Mouse (Mus musculus) MEL (cell line): ENCODE data around the gene Efhb. TPM values are rescaled to one million over a fixed set of nuclear protein-coding genes. Genes with fewer than 3 reads are reported as not detected.
A peak's percentile ranks its signal among the peaks of the same experiment; 100 is the strongest.

Experiments
- DNase-seq: peaks from one replicate; pipeline ENCODE4 v3.0.0; 2011; ENCODE audit warnings: low read depth, low spot score
- H3K27ac ChIP-seq: 2 replicates; pipeline ENCODE4 v1.5.1; 2012; ENCODE audit warnings: low read depth, mild to moderate bottlenecking, control low read depth, low read length, moderate library complexity; ENCODE audit not compliant: control insufficient read depth
- H3K27me3 ChIP-seq, 2 experiments: fragments of 150-350 bp in 1 of 2; sonication (generic) in 1 of 2; 2 replicates each; pipeline ENCODE4 v1.6.1; 2012; ENCODE audit warnings: low read length in 2 of 2, mild to moderate bottlenecking in 2 of 2, improper control_type of control experiment in 1 of 2, moderate library complexity in 1 of 2; ENCODE audit not compliant: insufficient read depth in 2 of 2, control insufficient read depth in 1 of 2
- H3K36me3 ChIP-seq, 2 experiments: 2 replicates each; pipeline ENCODE4 v1.6.1; 2012 to 2014; ENCODE audit warnings: low read length in 2 of 2, improper control_type of control experiment in 1 of 2, inconsistent platforms in 1 of 2, mild to moderate bottlenecking in 1 of 2; ENCODE audit not compliant: insufficient read depth in 2 of 2, control insufficient read depth in 1 of 2
- H3K4me1 ChIP-seq, 2 experiments: fragments of 150-350 bp in 1 of 2; sonication (generic) in 1 of 2; 2 replicates each; pipeline ENCODE4 v1.6.1; 2012; ENCODE audit warnings: low read length in 2 of 2, improper control_type of control experiment in 1 of 2, mild to moderate bottlenecking in 1 of 2; ENCODE audit not compliant: insufficient read depth in 2 of 2, control insufficient read depth in 1 of 2
- H3K4me3 ChIP-seq, 2 experiments: fragments of 150-350 bp in 1 of 2; sonication (generic) in 1 of 2; 2 replicates each; pipeline ENCODE4 v1.5.1; 2012; ENCODE audit warnings: low read depth in 2 of 2, low read length in 2 of 2, mild to moderate bottlenecking in 2 of 2, moderate library complexity in 2 of 2, control low read depth in 1 of 2, improper control_type of control experiment in 1 of 2; ENCODE audit not compliant: control insufficient read depth in 1 of 2, insufficient read depth in 1 of 2
- H3K79me2 ChIP-seq: 2 replicates; pipeline ENCODE4 v1.6.1; 2012; ENCODE audit warnings: mild to moderate bottlenecking, low read length, moderate library complexity; ENCODE audit not compliant: control insufficient read depth, poor library complexity, insufficient read depth
- H3K9ac ChIP-seq: 2 replicates; pipeline ENCODE4 v1.6.1; 2012; ENCODE audit warnings: low read depth, mild to moderate bottlenecking, control low read depth, low read length, moderate library complexity; ENCODE audit not compliant: control insufficient read depth, poor library complexity, severe bottlenecking
- H3K9me3 ChIP-seq: fragments of 150-350 bp; sonication (generic); replicated peaks from 2 replicates; pipeline ENCODE4 v1.6.1; 2012; ENCODE audit warnings: mild to moderate bottlenecking, low read length, improper control_type of control experiment, moderate library complexity; ENCODE audit not compliant: insufficient read depth
- BHLHE40 ChIP-seq: IDR thresholded peaks from 2 replicates; pipeline ENCODE4 v1.6.1; 2012; ENCODE audit warnings: low read depth, mild to moderate bottlenecking, inconsistent platforms, low read length, improper control_type of control experiment, borderline replicate concordance
- CHD2 ChIP-seq: IDR thresholded peaks from 2 replicates; pipeline ENCODE4 v1.6.1; 2011; ENCODE audit warnings: low read length, improper control_type of control experiment
- ELF1 ChIP-seq: IDR thresholded peaks from 2 replicates; pipeline ENCODE4 v1.6.1; 2014; ENCODE audit warnings: low read depth, mild to moderate bottlenecking, inconsistent platforms, low read length, improper control_type of control experiment, moderate library complexity
- EP300 ChIP-seq, 2 experiments: IDR thresholded peaks; 2 replicates each; pipeline ENCODE4 v1.6.1; 2011; ENCODE audit warnings: improper control_type of control experiment in 2 of 2, low read length in 2 of 2, low read depth in 1 of 2, mild to moderate bottlenecking in 1 of 2
- ETS1 ChIP-seq: IDR thresholded peaks from 2 replicates; pipeline ENCODE4 v1.6.1; 2012; ENCODE audit warnings: low read depth, mild to moderate bottlenecking, inconsistent platforms, low read length, improper control_type of control experiment, moderate library complexity
- GATA1 ChIP-seq: IDR thresholded peaks from 2 replicates; pipeline ENCODE4 v1.6.1; 2011; ENCODE audit warnings: low read depth, low read length, improper control_type of control experiment
- MAFK ChIP-seq: IDR thresholded peaks from 2 replicates; pipeline ENCODE4 v1.6.1; 2011; ENCODE audit warnings: low read depth, mild to moderate bottlenecking, low read length, improper control_type of control experiment, borderline replicate concordance
- MEF2A ChIP-seq: IDR thresholded peaks from 2 replicates; pipeline ENCODE4 v1.6.1; 2014; ENCODE audit warnings: low read depth, mild to moderate bottlenecking, inconsistent platforms, low read length, improper control_type of control experiment; ENCODE audit not compliant: poor library complexity, insufficient replicate concordance, severe bottlenecking; ENCODE audit errors: extremely low read depth
- MYB ChIP-seq: IDR thresholded peaks from 2 replicates; pipeline ENCODE4 v1.6.1; 2011; ENCODE audit warnings: mild to moderate bottlenecking, low read depth, low read length, improper control_type of control experiment
- RCOR1 ChIP-seq: IDR thresholded peaks from 2 replicates; pipeline ENCODE4 v1.6.1; 2012; ENCODE audit warnings: low read depth, mild to moderate bottlenecking, inconsistent platforms, low read length, improper control_type of control experiment
- SIN3A ChIP-seq: IDR thresholded peaks from 2 replicates; pipeline ENCODE4 v1.6.1; 2012; ENCODE audit warnings: low read length, improper control_type of control experiment, inconsistent platforms
- SMC3 ChIP-seq: IDR thresholded peaks from 2 replicates; pipeline ENCODE4 v1.6.1; 2011; ENCODE audit warnings: low read depth, low read length, improper control_type of control experiment
- TAL1 ChIP-seq: IDR thresholded peaks from 2 replicates; pipeline ENCODE4 v1.6.1; 2012; ENCODE audit warnings: mild to moderate bottlenecking, inconsistent platforms, low read length, moderate library complexity, mixed read lengths
- TCF12 ChIP-seq: IDR thresholded peaks from 2 replicates; pipeline ENCODE4 v1.6.1; 2014; ENCODE audit warnings: low read depth, mild to moderate bottlenecking, inconsistent platforms, low read length, improper control_type of control experiment, moderate library complexity
- polyA plus RNA-seq, 2 experiments: library from polyadenylated mRNA; stranded (reverse) in 1 of 2; unstranded in 1 of 2; fragments of >175 nt in 1 of 2; fragments of >200 nt in 1 of 2; gene quantifications; 2 replicates each; pipeline versions ENCODE4 v1.2.1 to v1.2.4; 2012; ENCODE audit warnings: low replicate concordance in 2 of 2, low read depth in 1 of 2; ENCODE audit not compliant: insufficient read length in 2 of 2, insufficient read depth in 1 of 2, missing spikeins in 1 of 2
- total RNA-seq: library from RNA; depleted of rRNA; stranded (reverse); fragments of 300-350 nt; gene quantifications from 2 replicates; pipeline ENCODE4 v1.2.3, GENCODE M21; 2012

The Efhb gene
- total and polyA plus RNA-seq, 3 experiments = not detected

DNA sequence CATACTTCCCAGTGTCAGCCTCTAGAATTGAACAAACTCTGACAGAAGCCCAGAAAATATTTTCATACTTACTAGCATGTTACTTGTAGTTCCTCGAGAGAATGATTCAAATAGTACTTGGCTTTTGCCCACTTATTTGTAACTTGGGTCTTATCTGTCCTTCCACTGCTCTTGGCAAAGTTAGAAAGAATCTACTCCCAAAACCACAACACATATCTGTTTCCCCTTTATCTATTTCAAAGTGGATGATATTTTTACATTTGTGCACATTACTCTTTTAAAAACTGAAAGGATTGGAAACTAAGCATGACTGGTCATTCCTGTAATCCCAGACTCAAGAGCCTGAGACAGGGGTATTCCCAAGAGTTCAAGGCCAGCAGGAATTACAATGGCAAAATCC is 6.4 kb downstream of the Efhb start:
- Histone ChIP-seq H3K27ac (no peak overlapping the region), H3K79me2 (no peaks in the 10 kb centered on the region), H3K4me1 (peaks cover 3 to 12% of the 10 kb centered on the region in 2 experiments), H3K9me3 (no peaks in the 10 kb centered on the region), H3K9ac (no peak overlapping the region), H3K36me3 (peaks cover 0 to 13% of the 10 kb centered on the region in 2 experiments; a peak in 2 of 4 replicates), H3K4me3 (no peak overlapping the region), H3K27me3 (no peaks in the 10 kb centered on the region; a peak in 2 of 4 replicates)
- no peak for TF ChIP-seq MYB
- TF ChIP-seq CHD2 = no peak
- no peak for TF ChIP-seq ELF1
- peak; percentile 94 for TF ChIP-seq GATA1
- TF ChIP-seq SIN3A = peak; percentile 58; the same call in 1 of the 2 replicates
- TF ChIP-seq TAL1 = 0 out of 2 replicates have a peak, but pooled peaks have one; percentile 9
- peak; percentile 70 for TF ChIP-seq ETS1
- peak; percentile 43; the same call in 1 of the 2 replicates for TF ChIP-seq BHLHE40
- TF ChIP-seq RCOR1 = peak; percentile 98
- TF ChIP-seq EP300 (IDR thresholded peaks at IDR 0.05; ENCODE audit: low read depth in 1 of 2, low read length in 2 of 2) = peak; percentile 89 to 95
- TF ChIP-seq MAFK = peak; percentile 70; the same call in 1 of the 2 replicates
- peak; percentile 85 for TF ChIP-seq TCF12
- TF ChIP-seq MEF2A = peak; percentile 75; the same call in 1 of the 2 replicates
- peak; percentile 64 for DNase-seq

- DNase-seq = no peak
- Histone ChIP-seq H3K4me1 (peaks cover 3 to 12% of the 10 kb centered on the region in 2 experiments), H3K9me3 (no peaks in the 10 kb centered on the region), H3K9ac (no peak overlapping the region), H3K27me3 (peaks cover 0 to 4% of the 10 kb centered on the region in 2 experiments; a peak in 1 of 4 replicates), H3K4me3 (no peak overlapping the region), H3K36me3 (peaks cover 0 to 13% of the 10 kb centered on the region in 2 experiments; a peak in 2 of 4 replicates), H3K79me2 (no peaks in the 10 kb centered on the region), H3K27ac (no peak overlapping the region)
- no peak for TF ChIP-seq SMC3
These were observed 7.0 kb downstream of the Efhb start for GRCm38 (mm10) chr17:53456152-53456551.
